Mouse (Mus musculus): ENCODE measurements around the gene Serping1.
A peak's percentile ranks its signal among the peaks of the same experiment; 100 is the strongest.
"Not testable (repeated sequence)": the region's sequence is repeated elsewhere in the genome, so short reads cannot be mapped to it uniquely, and the experiment has no call there.

The Serping1 gene

GRCm38 (mm10) chr2:84740608-84741333, 34.5 kb downstream of the Serping1 start:
- peak; percentile 75 for DNase-seq (ENCODE audit: low read depth, low spot score)

- peak; percentile 68 for DNase-seq (ENCODE audit: low read depth, low spot score)
These were observed 36.9 kb downstream of the Serping1 start for GRCm38 (mm10) chr2:84738271-84738911.

DNA sequence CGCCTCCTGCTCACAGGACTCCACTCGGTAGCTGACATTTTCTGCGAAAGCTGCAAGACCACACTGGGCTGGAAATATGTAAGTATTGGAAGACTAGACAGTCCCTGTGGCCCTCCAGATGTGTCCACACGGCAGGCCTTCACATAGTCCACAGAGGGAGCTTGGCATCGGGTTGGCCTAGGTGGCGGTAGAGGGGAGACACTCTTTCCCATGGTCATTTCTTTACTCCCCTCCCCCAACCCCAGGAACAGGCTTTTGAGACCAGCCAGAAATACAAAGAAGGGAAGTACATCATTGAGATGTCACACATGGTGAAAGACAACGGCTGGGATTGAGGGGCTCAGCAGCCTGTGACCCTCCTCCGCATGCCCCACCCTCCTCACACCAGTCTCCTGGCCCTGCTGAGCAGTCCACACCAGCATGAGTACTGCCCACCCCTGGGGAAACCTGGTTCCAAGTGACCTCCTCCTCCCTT, 37.8 kb downstream of the Serping1 start:
- DNase-seq (ENCODE audit: low read depth, low spot score), result peak; percentile 24

GRCm38 (mm10) chr2:84736312-84737161, 38.7 kb downstream of the Serping1 start:
- peak; percentile 9 for DNase-seq (ENCODE audit: low read depth, low spot score)

GRCm38 (mm10) chr2:84735346-84735920, 39.8 kb downstream of the Serping1 start:
- DNase-seq (ENCODE audit: low read depth, low spot score), result peak; percentile 14

DNA sequence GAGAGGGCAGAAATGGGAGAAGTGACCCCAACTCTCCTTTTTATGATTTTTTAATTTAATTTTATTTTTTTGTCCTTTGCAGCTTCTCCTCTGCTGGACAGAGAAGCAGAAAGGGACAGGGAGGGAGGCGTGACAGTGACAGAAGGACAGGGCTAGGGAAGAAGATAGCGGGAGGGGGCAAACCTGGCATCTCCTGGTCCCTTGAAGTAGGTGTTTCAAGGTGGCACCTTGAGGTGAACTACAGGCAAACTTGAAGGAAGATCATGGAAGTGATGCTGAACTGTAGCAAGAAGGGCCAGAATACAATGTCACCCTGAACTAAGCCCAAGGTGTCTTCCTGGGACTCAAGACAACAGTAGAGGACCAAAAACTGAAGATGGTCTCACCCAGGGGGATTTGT, 40.3 kb downstream of the Serping1 start:
- no peak for DNase-seq (ENCODE audit: low read depth, low spot score)

GRCm38 (mm10) chr2:84734351-84734864, 40.8 kb downstream of the Serping1 start:
- DNase-seq (ENCODE audit: low read depth, low spot score), result peak; percentile 34

DNA sequence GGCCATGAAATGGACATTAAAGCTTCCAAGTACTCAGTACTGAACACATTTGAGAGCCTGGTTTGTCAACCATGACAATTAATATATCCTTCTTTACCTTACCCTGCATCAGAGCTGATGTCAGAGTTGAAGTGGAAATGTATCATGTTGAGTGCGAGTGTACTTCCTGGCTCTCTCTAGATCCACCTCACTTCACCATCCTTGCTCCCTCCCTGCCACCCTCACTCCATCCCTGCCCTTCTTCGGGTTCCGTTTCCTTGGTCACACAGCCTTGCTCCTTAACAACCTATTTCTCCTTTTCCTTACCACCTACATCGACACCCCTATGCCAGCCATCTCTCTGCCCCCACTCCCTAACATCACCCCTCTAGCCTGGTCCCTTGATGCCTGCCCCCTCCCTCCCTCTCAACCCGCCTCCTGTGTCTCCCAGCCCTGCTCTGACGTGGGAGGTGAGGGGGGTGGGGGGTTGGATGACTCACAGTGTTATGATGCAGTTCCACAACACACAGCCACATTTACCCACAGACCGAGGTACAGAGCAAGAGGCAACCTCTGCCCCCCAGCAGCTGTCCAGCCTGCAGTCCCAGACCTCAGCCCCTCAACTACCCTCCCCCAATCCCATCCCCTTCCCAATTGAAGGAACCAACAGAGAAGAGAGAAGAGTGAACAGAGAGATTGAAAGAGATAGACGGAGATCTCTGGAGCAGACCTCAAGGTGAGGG, 41.5 kb downstream of the Serping1 start, which contains the start of gene Ypel4:
Gene Ypel4 (plus strand): TSS at position 480 of the 722 bp plus-strand sequence.
- DNase-seq (ENCODE audit: low read depth, low spot score), result peak; percentile 79

- no peak for DNase-seq (ENCODE audit: low read depth, low spot score)
These were observed 42.9 kb downstream of the Serping1 start for GRCm38 (mm10) chr2:84732394-84732793.

- DNase-seq (ENCODE audit: low read depth, low spot score), result no peak
These were observed 44.0 kb downstream of the Serping1 start for GRCm38 (mm10) chr2:84731206-84731605.

- not testable (repeated sequence) for DNase-seq (ENCODE audit: low read depth, low spot score)
These were observed 47.1 kb downstream of the Serping1 start for GRCm38 (mm10) chr2:84728191-84728590.

DNA sequence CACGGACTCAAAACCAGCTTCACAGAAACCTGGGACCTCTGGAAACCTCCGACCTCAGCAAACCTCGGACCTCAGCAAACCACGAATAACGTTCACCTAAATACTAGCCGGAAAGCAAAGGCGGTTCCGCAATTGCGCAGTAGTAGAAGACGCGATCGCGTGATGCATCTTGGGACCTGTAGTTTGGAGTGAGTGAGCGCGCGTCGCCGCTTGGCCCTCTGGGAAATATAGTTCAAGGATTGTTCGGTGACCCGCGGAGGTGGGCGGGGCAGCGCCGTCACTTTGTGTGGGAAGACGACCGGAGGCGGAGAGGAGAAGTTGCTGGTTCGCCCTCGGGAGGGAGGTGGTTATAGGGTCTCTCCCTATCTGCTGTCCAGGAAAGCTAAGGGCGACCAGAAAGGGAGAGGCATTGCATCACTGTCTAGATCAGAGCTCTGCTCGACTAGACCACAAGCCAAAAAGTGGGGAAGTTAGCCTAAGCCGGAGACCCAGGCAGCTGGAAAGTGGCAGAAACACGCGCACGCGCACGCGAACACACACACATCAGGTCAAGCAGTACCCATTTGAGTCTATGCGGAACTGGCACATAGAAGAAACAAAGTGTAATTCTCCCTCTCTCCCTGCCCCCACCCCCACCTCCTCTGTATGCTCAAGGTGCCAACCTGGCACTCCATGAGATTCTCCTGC, 47.9 kb downstream of the Serping1 start, which contains the start of gene Clp1:
Gene Clp1 (minus strand): TSS at position 179 of the 687 bp plus-strand sequence.
- DNase-seq (ENCODE audit: low read depth, low spot score), result peak; percentile 100

- DNase-seq (ENCODE audit: low read depth, low spot score), result no peak
These were observed 48.5 kb downstream of the Serping1 start for GRCm38 (mm10) chr2:84726716-84727115.

GRCm38 (mm10) chr2:84725770-84726169, 49.5 kb downstream of the Serping1 start:
- no peak for DNase-seq (ENCODE audit: low read depth, low spot score)

DNA sequence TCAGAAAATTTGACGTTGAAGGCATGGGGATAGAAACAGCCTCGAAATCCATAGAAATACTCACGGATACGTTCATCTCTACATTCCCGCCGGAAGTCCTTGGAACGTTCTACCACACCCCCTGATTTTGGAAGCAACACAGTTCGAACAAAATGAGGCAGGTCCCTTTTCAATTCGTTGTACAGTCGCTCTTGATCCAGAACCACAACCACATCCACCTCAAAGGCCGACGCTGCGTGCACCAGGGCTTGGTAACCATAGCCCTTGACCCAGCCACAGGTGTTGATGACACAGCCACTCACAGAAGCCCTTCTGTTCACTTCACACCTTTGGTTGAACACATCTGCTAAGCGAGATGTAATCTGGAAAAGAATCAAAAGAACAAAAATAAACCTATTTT, 51.4 kb downstream of the Serping1 start:
- DNase-seq (ENCODE audit: low read depth, low spot score), result no peak

DNA sequence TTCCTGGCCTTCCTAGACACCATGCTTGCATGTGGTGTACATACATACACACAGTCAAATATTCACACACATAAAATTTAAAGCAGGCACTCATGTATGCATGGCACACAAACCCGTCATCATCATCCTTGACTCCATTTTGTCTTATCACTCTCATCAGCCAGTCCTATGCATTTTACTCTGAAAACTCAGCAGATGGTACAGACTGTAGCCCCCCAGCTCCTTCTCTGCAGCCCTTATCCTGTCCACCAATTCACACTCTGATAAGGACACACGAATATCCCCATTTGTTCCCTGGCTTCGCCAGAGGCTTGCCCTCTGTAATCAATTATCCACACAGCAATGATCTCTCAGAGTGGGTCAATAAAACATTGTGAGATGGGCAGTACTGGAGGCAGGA, 54.1 kb downstream of the Serping1 start:
- no peak for DNase-seq (ENCODE audit: low read depth, low spot score)

- DNase-seq (ENCODE audit: low read depth, low spot score), result no peak
These were observed 54.5 kb downstream of the Serping1 start for GRCm38 (mm10) chr2:84720718-84721117.

GRCm38 (mm10) chr2:84717357-84717756, 57.9 kb downstream of the Serping1 start:
- DNase-seq (ENCODE audit: low read depth, low spot score), result peak; percentile 48

GRCm38 (mm10) chr2:84716423-84717355, 58.6 kb downstream of the Serping1 start:
- DNase-seq (ENCODE audit: low read depth, low spot score), result peak; percentile 84

All from 3T3-L1 (cell line).